Mouse (Mus musculus) lung, postnatal 36 days (tissue): ENCODE results near the gene Gata5.

Experiments used
- DNase-seq: peaks from one replicate; pipeline ENCODE4 v3.0.0; 2022; ENCODE audit warnings: mixed read lengths

Gene Gata5

GRCm38 (mm10) chr2:180334551-180334986 lies at the start of gene Gata5:
Gene Gata5 (minus strand): TSS chr2:180334699.
- peak; percentile 72 for DNase-seq

DNA sequence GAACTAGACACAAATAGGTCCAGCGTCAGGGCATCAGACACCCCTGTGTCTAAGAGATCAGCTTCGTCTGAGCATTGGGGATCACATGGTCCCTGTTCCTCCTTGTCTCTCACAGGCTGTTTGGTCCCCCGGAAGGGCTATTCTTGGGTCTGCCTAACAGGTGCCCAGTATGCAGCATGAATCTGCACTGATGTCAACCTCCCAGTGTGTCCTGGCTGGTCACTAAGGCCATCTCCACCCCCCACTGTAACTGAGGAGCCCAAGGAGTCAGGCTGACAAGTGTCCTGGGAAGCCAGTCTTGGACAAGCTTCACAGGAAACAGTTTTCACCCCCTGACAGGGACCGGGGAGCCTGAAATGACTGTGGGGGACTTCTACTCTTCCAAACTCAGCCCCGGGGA lies 42.2 kb upstream of the Gata5 start:
- DNase-seq: no peak

- DNase-seq: no peak
These were observed 38.8 kb upstream of the Gata5 start for GRCm38 (mm10) chr2:180373256-180373655.

DNA sequence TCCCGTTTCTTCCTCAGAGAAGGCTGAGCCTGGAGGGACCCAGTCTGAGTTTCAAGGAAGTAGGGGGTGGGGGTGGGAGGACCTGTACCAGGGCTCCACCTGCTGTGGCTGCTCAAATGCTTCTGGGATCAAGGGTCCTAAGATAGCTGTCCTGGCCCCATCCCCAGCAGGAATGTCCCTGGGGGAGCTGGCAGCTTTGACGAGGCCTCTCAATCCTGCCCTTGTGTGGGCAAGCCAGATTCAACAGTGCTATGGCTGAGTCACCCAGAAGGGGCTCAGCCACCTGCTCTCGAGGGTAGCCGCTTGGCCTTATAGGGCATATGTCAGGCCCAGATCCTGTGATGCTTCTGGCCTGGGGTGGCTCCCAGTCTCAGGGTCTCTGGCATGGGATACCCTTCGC lies 33.9 kb upstream of the Gata5 start:
- DNase-seq: no peak

DNA sequence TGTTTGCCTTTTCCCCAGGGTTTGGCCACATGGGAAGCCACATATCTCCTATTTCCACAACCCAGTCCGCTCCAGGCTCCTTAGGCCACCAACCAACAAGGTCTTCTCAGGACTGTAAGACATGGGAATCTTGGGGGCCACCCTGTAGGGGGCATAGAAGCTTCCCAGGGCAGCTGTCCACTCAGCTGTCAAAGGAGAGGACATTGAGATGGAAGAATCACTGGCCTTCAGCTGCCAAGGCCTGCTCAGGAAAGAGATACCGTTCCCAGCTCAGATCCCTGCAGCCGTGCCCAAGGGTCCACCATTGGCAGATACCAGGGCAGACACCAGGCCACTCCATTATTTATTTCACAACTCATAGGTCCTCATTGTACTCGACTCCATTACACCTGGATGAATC lies 32.9 kb upstream of the Gata5 start:
- DNase-seq: no peak

DNA sequence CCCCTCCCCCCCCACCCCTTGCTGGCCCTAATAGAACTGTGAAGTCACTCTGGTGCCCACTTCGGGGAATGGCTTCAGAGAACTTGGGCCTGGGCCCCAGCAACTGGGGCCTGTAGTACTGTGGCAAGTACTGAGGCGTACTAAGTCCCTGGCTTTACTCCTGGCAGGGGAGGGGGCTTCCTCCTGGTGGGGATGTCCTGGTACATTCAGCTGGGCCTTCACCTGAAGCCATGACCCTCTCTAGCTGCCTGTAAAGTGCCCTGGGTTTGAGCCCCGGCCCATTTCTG lies 28.9 kb upstream of the Gata5 start:
- no peak for DNase-seq

DNA sequence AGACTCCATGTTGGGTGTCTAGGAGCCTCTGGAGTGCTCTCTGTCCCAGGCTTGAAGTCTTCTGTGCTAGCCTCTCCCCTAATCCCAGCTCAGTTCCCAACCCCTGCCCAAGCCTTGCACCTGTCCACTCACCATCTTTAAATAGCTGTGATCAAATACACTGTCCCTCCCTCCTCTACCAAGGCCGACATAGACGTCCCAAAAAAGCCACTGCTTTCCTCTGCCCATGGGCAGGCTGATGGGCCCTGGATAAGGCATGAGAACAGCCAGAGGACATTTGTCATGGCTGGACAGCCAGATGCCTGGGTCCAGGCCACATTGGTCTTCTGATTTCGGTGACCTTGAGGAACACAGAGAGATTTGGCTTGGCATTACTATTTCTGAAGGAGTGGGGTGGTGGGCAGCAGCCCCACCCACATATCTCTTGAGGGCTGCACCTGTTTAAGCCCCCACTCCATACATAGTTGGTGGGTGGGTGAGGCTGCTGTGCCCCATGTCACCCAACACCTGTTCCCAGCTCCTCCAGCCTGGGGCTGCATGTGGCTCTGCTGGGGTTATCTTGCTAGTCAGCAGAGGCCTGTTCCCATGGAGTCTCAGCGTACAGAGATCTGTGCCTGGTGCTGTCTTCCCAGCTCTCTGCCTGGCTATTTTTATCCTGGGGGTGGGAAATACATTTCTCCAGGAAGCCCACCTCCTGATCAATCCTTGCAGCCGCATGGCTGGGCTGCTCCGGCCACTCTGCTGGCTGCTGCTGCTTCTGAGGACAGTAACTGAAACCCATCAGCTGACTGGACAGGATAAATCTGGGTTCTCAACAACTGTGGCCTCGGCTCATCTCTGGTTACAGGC lies 28.3 kb upstream of the Gata5 start:
- no peak for DNase-seq

DNA sequence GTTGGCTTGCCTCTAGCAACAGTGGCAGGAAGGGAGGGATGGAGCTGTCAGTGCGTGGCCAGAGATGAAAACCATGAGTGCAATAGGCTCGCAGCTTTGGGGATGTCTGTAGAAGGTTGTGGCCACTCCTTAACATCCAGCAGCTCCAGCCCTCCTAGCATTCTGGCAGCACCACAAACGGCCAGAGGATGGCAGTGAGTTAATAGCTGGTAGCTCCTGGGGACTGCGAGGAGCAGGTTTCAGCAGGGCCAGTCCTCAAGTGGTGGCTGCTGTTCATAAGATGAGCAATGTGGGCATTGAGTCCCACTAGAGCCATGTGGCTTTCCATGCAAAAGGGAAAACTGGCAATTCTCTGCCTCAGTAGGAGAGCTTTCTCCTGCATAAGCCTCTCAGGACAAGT lies 24.6 kb upstream of the Gata5 start:
- no peak for DNase-seq

GRCm38 (mm10) chr2:180353338-180353737 lies 18.8 kb upstream of the Gata5 start:
- peak; percentile 33 for DNase-seq

- DNase-seq: peak; percentile 41
These were observed 16.2 kb upstream of the Gata5 start for GRCm38 (mm10) chr2:180350700-180351099.

GRCm38 (mm10) chr2:180346820-180347497 lies 12.5 kb upstream of the Gata5 start:
- DNase-seq: peak; percentile 87

DNA sequence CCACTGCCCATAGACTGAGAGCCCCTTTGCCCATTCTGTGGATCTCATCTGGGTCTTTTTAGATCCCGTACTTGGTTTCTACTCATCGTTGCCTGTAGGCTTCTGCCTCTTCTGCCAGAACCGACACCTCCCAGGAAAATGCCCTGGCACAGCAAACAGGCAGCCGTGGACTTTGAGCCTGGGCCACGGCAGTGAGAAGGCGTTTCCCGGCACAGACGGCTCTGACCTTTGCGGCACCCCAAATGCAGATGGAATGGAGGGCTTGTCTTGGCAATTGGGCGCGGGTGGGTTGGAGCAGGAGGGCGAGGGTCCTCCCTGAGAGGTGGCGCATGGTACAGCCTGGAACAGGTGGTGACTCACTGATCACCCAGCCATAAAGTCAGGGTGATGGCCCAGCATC lies 8.6 kb upstream of the Gata5 start:
- DNase-seq: no peak

- DNase-seq: no peak
These were observed 7.7 kb upstream of the Gata5 start for GRCm38 (mm10) chr2:180342189-180342588.

DNA sequence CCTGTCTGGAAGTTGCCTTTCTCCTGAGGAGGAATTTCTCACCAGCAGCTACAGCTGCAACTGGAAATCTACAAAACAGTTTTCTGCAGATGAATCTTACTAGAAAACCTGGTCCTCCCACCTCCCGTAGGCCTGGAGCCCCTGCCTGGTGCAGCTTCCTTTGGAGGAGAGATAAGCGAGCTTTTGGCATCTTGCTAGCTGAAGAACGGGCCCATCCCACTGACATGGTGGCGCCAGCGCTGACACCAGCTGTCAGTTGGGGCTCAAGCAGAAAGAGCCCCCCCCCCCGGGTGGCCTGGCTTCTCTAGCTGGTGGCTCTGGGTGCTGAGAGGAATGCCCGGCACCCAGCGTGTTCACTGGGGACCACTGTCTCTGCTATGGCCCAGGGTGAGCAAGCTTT lies 6.7 kb upstream of the Gata5 start:
- DNase-seq: no peak

DNA sequence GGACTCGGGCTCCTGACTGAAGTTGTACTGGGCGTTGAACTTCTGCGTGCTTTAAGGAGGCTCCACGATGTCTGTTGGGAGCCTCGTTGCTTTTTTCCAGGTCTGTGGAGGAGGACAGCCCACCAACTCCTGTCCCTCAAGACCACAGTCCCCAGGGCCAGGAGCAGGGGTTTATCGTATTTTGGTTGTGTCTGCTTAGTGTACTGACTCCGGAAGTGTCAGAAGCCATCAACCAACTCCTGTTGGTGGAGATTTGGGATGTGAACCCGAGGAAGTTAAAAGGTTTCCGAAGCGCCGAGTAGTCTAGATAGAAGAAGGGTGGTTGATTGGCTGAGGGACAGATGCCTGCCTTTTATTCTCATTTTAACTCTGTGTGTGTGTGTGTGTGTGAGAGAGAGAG lies 5.4 kb upstream of the Gata5 start:
- no peak for DNase-seq

DNA sequence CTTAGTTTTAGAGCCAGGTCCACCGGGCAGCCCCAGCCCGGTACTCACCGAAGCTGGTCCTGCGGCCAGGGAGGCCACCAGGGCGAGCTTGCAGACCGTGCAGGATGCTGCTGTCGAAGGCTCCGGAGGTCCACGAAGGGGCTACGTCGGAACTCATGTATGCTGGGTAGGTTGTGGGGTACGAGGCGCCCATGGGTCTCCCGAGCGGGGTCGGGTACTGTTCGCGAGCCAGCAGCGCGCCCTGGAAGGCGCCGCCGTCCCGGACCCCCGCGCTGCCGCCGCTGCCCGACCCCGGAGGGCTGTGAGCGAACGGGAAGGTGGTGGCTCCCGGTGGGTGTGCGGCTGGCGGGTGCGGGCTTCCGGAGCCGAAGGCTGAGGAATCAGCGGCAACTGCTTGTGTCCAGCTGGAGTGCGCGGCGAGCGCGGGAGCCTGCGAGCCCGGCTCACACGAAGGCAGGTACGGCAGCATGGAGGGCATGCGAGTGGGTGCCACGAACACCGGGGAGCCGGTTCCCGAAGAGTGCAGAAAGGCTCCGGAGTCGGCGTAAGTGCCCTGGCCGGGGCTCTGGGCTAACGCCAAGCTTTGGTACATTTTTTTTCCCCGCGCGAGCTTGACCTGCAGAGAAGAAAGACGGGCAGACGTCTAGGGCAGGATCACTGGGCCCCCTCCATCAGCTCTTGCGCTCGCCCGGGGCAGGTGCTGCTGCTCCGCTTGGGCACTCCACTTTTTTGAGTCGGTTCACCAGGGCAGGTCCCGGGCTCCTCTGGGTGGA lies 535 bp downstream of the Gata5 start:
- DNase-seq: no peak

DNA sequence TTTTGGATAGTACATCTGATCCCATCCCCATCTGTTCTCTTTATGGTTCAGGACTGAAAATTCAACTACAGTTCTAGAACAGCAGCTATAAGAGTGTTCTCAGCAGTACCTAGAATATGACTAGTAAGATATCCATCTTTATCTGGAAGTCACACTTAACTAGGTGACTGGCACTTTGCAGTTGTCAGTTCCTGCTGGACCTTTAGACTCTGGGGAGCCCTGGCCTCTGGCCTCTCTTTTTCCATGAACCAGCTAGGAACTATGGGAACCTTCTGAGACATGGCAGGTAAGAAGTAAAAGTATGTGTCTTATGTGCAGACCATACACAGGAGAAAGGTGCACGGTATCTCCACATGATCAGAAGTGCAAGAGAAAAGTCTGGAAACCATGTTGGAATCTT lies 5.0 kb downstream of the Gata5 start:
- no peak for DNase-seq

DNA sequence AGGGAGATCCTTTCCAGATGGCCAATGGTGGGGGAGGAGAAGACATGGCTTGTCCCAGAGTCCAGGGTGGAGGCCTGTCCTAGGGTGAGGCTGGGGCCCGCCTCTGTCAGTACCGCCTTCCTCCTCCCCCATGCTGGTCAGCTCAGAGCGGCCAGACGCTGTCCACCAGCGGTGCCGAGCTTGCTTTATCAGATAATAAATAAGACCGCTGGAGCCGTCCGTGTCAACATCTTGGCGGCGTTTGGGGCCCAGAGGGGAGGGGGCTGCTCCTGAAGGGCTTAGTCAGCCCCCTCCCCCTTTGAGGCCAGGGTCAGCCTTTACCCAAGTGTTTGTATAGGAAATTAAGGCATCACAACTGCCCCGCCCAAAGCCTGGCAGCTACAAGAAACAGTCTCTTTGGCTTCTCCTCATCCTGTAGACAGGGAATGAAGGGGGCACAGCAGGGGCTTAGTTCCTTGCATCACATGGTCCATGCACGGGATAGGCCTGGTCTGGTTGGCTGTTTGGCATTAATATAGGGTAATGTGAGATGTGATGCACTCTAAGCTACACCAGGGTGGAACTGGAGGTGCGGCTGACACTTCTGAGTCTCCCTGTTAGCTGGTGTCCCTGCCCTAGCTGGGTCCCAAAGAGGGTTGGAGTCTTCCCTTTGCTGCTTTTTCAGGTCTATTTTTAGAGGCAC lies 11.7 kb downstream of the Gata5 start:
- DNase-seq: no peak

DNA sequence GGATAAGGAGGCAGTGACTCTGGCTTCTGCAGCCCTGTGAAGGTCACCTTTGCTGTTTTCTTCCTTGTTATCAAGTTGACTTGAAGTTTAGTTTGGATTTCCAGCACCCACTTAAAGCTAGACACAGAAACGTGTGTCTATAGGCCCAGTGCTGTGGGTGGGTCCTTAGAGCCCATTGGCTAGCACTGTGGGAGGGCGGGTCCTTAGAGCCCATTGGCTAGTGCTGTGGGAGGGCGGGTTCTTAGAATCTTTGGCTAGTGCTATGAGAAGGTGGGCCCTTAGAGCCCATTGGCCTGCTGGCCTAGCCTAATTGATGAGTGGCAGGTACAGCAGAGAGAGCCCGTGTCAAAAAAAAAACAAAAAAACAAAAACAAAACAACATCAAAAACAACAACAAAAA lies 14.3 kb downstream of the Gata5 start:
- DNase-seq: no peak

DNA sequence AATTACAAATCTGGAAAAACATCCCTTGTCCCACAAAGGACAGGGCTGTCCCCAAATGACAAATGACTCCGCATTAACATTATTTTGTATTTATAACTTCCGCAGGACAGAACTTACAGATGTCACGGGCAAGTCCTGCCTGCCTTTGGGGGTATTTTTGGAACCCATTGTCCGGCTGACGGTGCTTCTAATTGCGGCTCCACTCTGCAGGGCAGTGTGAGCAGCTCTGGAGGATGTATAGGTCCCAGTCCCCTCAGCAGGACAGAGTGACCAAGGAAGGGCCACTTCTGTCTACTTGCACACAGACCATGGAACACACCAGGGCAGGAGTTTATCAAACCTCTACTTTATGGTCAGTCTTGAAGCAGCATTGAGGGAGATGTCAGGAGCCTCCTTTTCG lies 16.9 kb downstream of the Gata5 start:
- DNase-seq: no peak

DNA sequence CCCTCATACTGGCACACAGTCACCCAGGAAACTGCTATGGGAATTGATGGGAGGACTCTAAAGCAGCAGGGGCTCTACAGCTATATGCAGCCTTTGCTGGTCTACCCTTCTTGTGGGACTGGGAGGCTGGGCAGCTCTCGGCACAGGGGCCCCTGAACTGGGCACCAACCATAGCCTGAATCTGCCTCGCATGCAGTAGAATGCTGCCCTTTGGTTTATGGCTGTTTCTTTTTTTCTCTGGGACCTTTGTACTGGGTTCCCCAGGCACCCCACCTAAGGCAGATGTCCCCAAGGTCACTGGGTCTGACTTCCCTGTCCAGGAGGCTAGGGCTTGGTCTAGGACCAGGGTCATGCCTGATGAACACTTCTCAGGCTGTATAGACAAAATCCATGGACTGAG lies 20.2 kb downstream of the Gata5 start:
- no peak for DNase-seq

- no peak for DNase-seq
These were observed 23.4 kb downstream of the Gata5 start for GRCm38 (mm10) chr2:180311147-180311546.

GRCm38 (mm10) chr2:180307680-180308079 lies 26.8 kb downstream of the Gata5 start:
- no peak for DNase-seq
